Mouse (Mus musculus): ENCODE data around the gene Sebox. TPM values are rescaled to one million over a fixed set of nuclear protein-coding genes. Genes with fewer than 3 reads are reported as not detected.
A peak's percentile ranks its signal among the peaks of the same experiment; 100 is the strongest.

Gene Sebox
- polyA plus RNA-seq, 1 experiment, result not detected

GRCm38 (mm10) chr11:78512025-78512957, 9.0 kb downstream of the Sebox start, which contains the start of the genes Tmem199 and Poldip2:
TSS of gene Tmem199 (minus strand) at chr11:78512172.
TSS of gene Poldip2 (plus strand) at chr11:78512193.
- Histone ChIP-seq H3K4me1 (peaks cover 33% of the 10 kb centered on the region), H3K36me3 (replicated peaks; ENCODE audit: low read length) (peaks cover 61% of the 10 kb centered on the region), H3K4me3 (replicated peaks) (peak within 1 kb of the TSS; percentile 96), H3K9me3 (no peaks in the 10 kb centered on the region), H3K27me3 (replicated peaks) (no peaks in the 10 kb centered on the region)
- TF ChIP-seq FLI1 (IDR thresholded peaks at IDR 0.05; ENCODE audit: low read length) (no peak), GATA1 (IDR thresholded peaks at IDR 0.05; ENCODE audit: borderline replicate concordance, low read length) (no peak)

GRCm38 (mm10) chr11:78513106-78513790, 10.0 kb downstream of the Sebox start:
- no peaks in the 10 kb centered on the region for H3K9me3 ChIP-seq
- TF ChIP-seq GATA1 (IDR thresholded peaks at IDR 0.05; ENCODE audit: borderline replicate concordance, low read length) (no peak), FLI1 (IDR thresholded peaks at IDR 0.05; ENCODE audit: low read length) (no peak)
- peak overlapping the region; percentile 96 for H3K4me3 ChIP-seq (replicated peaks)
- peaks cover 36% of the 10 kb centered on the region for H3K4me1 ChIP-seq
- H3K27me3 ChIP-seq (replicated peaks), result no peaks in the 10 kb centered on the region
- peaks cover 61% of the 10 kb centered on the region for H3K36me3 ChIP-seq (replicated peaks; ENCODE audit: low read length)

GRCm38 (mm10) chr11:78515549-78516325, 12.5 kb downstream of the Sebox start:
- no peaks in the 10 kb centered on the region for H3K27me3 ChIP-seq (replicated peaks)
- TF ChIP-seq FLI1 (IDR thresholded peaks at IDR 0.05; ENCODE audit: low read length) (no peak), GATA1 (IDR thresholded peaks at IDR 0.05; ENCODE audit: borderline replicate concordance, low read length) (no peak)
- H3K4me3 ChIP-seq (replicated peaks), result no peak overlapping the region
- H3K9me3 ChIP-seq, result no peaks in the 10 kb centered on the region
- H3K36me3 ChIP-seq (replicated peaks; ENCODE audit: low read length), result peaks cover 67% of the 10 kb centered on the region
- H3K4me1 ChIP-seq, result peaks cover 36% of the 10 kb centered on the region

- H3K36me3 ChIP-seq (replicated peaks; ENCODE audit: low read length), result peaks cover 94% of the 10 kb centered on the region
- H3K27me3 ChIP-seq (replicated peaks), result no peaks in the 10 kb centered on the region
- peaks cover 17% of the 10 kb centered on the region for H3K4me1 ChIP-seq
- TF ChIP-seq FLI1 (IDR thresholded peaks at IDR 0.05; ENCODE audit: low read length), result no peak
- TF ChIP-seq GATA1 (IDR thresholded peaks at IDR 0.05; ENCODE audit: borderline replicate concordance, low read length), result no peak
- no peaks in the 10 kb centered on the region for H3K9me3 ChIP-seq
- no peak overlapping the region for H3K4me3 ChIP-seq (replicated peaks)
Observed at GRCm38 (mm10) chr11:78518931-78519330, 15.7 kb downstream of the Sebox start.

GRCm38 (mm10) chr11:78521880-78522279, 18.6 kb downstream of the Sebox start:
- Histone ChIP-seq H3K27me3 (replicated peaks) (no peaks in the 10 kb centered on the region), H3K4me1 (peaks cover 13% of the 10 kb centered on the region), H3K9me3 (no peaks in the 10 kb centered on the region), H3K36me3 (replicated peaks; ENCODE audit: low read length) (peaks cover 91% of the 10 kb centered on the region), H3K4me3 (replicated peaks) (no peak overlapping the region)
- TF ChIP-seq GATA1 (IDR thresholded peaks at IDR 0.05; ENCODE audit: borderline replicate concordance, low read length) (no peak), FLI1 (IDR thresholded peaks at IDR 0.05; ENCODE audit: low read length) (no peak)

GRCm38 (mm10) chr11:78522481-78522997, 19.3 kb downstream of the Sebox start:
- no peaks in the 10 kb centered on the region for H3K9me3 ChIP-seq
- no peak overlapping the region for H3K4me3 ChIP-seq (replicated peaks)
- TF ChIP-seq FLI1 (IDR thresholded peaks at IDR 0.05; ENCODE audit: low read length), result no peak
- no peak for TF ChIP-seq GATA1 (IDR thresholded peaks at IDR 0.05; ENCODE audit: borderline replicate concordance, low read length)
- peaks cover 3% of the 10 kb centered on the region for H3K27me3 ChIP-seq (replicated peaks)
- peaks cover 15% of the 10 kb centered on the region for H3K4me1 ChIP-seq
- H3K36me3 ChIP-seq (replicated peaks; ENCODE audit: low read length), result peaks cover 93% of the 10 kb centered on the region

- H3K4me3 ChIP-seq (replicated peaks), result no peak overlapping the region
- peaks cover 91% of the 10 kb centered on the region for H3K36me3 ChIP-seq (replicated peaks; ENCODE audit: low read length)
- H3K4me1 ChIP-seq, result peaks cover 12% of the 10 kb centered on the region
- peaks cover 6% of the 10 kb centered on the region for H3K27me3 ChIP-seq (replicated peaks)
- H3K9me3 ChIP-seq, result no peaks in the 10 kb centered on the region
- no peak for TF ChIP-seq GATA1 (IDR thresholded peaks at IDR 0.05; ENCODE audit: borderline replicate concordance, low read length)
- no peak for TF ChIP-seq FLI1 (IDR thresholded peaks at IDR 0.05; ENCODE audit: low read length)
Observed at GRCm38 (mm10) chr11:78523241-78523955, 20.2 kb downstream of the Sebox start.

- H3K4me1 ChIP-seq, result peaks cover 12% of the 10 kb centered on the region
- TF ChIP-seq GATA1 (IDR thresholded peaks at IDR 0.05; ENCODE audit: borderline replicate concordance, low read length) (no peak), FLI1 (IDR thresholded peaks at IDR 0.05; ENCODE audit: low read length) (no peak)
- peaks cover 6% of the 10 kb centered on the region for H3K27me3 ChIP-seq (replicated peaks)
- H3K9me3 ChIP-seq, result no peaks in the 10 kb centered on the region
- H3K36me3 ChIP-seq (replicated peaks; ENCODE audit: low read length), result peaks cover 81% of the 10 kb centered on the region
- no peak overlapping the region for H3K4me3 ChIP-seq (replicated peaks)
Observed at GRCm38 (mm10) chr11:78524838-78525237, 21.6 kb downstream of the Sebox start.

Data from megakaryocyte, embryonic 14.5 days (primary cell).